Comparison of ENCODE assay signal across 10 mouse cellular contexts in genomic region chr1:190995548-190995947, GRCm38 (mm10). TPM values are rescaled to one million over a fixed set of nuclear protein-coding genes. Genes with fewer than 3 reads are reported as not detected.
A peak's percentile ranks its signal among the peaks of the same experiment; 100 is the strongest.
DNase-seq lines count a peak whose midpoint lies in the region; ATAC-seq and TF ChIP-seq lines count a peak whose summit lies in the region.
"Had no signal": no experiment of that assay in that cellular context is flagged by ENCODE, and none has a peak within 500 bp of the region (broad histone marks: within the 10 kb centered on the region; RNA-seq: fewer than 3 reads in every experiment).

No protein-coding gene starts in this region.

- no peaks in the 10 kb centered on the region for H3K4me1 ChIP-seq in hindbrain, postnatal 0 days (ENCODE audit: insufficient read depth, low read length)
- H3K4me1 ChIP-seq in hindbrain, embryonic 10.5 days (replicated peaks), result no peaks in the 10 kb centered on the region
- H3K4me1 ChIP-seq in heart, embryonic 10.5 days, result 0 out of 2 replicates have a peak, but pooled peaks cover 10% of the 10 kb centered on the region
- H3K4me1 ChIP-seq in thymus, adult 2 months (replicated peaks; ENCODE audit: control insufficient read depth, insufficient read depth, low read length), result no peaks in the 10 kb centered on the region
- H3K4me1 ChIP-seq: embryonic facial prominence, embryonic 12.5 days had no signal

- 24% methylated on average over 7 of the region's 7 CpGs for WGBS in hindbrain, postnatal 0 days
- WGBS in hindbrain, embryonic 10.5 days, result 79% methylated on average over 7 of the region's 7 CpGs
- 62% methylated on average over 7 of the region's 7 CpGs for WGBS in heart, embryonic 10.5 days
- WGBS in thymus, adult 2 months, result 87% methylated on average over 7 of the region's 7 CpGs

- TF ChIP-seq POLR2A in thymus, adult 2 months (IDR thresholded peaks at IDR 0.05; ENCODE audit: control insufficient read depth, extremely low read depth, insufficient read depth, low read length, poor library complexity), result no peak

- H3K36me3 ChIP-seq in hindbrain, postnatal 0 days (ENCODE audit: insufficient read depth, low read length), result no peaks in the 10 kb centered on the region
- no peaks in the 10 kb centered on the region for H3K36me3 ChIP-seq in hindbrain, embryonic 10.5 days
- 0 out of 2 replicates have a peak, but pooled peaks cover 4% of the 10 kb centered on the region for H3K36me3 ChIP-seq in heart, embryonic 10.5 days
- H3K36me3 ChIP-seq in thymus, adult 2 months (ENCODE audit: control insufficient read depth, insufficient read depth, low read length), result no peaks in the 10 kb centered on the region
- H3K36me3 ChIP-seq: embryonic facial prominence, embryonic 12.5 days had no signal

- ATAC-seq in hindbrain, postnatal 0 days, result peak; percentile 84

- peaks cover 6% of the 10 kb centered on the region; the same call in 1 of the 2 replicates for H3K9me3 ChIP-seq in hindbrain, postnatal 0 days (ENCODE audit: low read length)
- H3K9me3 ChIP-seq in hindbrain, embryonic 10.5 days, result peaks cover 6% of the 10 kb centered on the region; the same call in 1 of the 2 replicates
- no peaks in the 10 kb centered on the region for H3K9me3 ChIP-seq in heart, embryonic 10.5 days
- H3K9me3 ChIP-seq: embryonic facial prominence, embryonic 12.5 days had no signal

- no peak overlapping the region for H3K4me3 ChIP-seq in hindbrain, postnatal 0 days (ENCODE audit: low read length)
- H3K4me3 ChIP-seq in hindbrain, embryonic 10.5 days, result no peak overlapping the region
- H3K4me3 ChIP-seq in heart, embryonic 10.5 days, result no peak overlapping the region
- H3K4me3 ChIP-seq in thymus, adult 2 months (ENCODE audit: control insufficient read depth, insufficient read depth, low read length), result no peak overlapping the region
- H3K4me3 ChIP-seq: embryonic facial prominence, embryonic 12.5 days had no signal

- H3K27ac ChIP-seq in hindbrain, postnatal 0 days, result no peak overlapping the region
- H3K27ac ChIP-seq in hindbrain, embryonic 10.5 days, result no peak overlapping the region
- H3K27ac ChIP-seq in heart, embryonic 10.5 days, result no peak overlapping the region
- H3K27ac ChIP-seq in thymus, adult 2 months (ENCODE audit: control insufficient read depth, insufficient read depth, low read length), result no peak overlapping the region
- H3K27ac ChIP-seq: embryonic facial prominence, embryonic 12.5 days had no signal

- no peak overlapping the region for H3K9ac ChIP-seq in hindbrain, postnatal 0 days (replicated peaks; ENCODE audit: low read length)
- H3K9ac ChIP-seq: embryonic facial prominence, embryonic 12.5 days had no signal

- no peak overlapping the region for H3K4me2 ChIP-seq in hindbrain, postnatal 0 days (ENCODE audit: low read depth, low read length)
- H3K4me2 ChIP-seq: embryonic facial prominence, embryonic 12.5 days had no signal

- TF ChIP-seq CTCF in hindbrain, postnatal 0 days (IDR thresholded peaks at IDR 0.05; ENCODE audit: low read depth), result no peak
- TF ChIP-seq CTCF in thymus, adult 2 months (IDR thresholded peaks at IDR 0.05; ENCODE audit: borderline replicate concordance, control insufficient read depth, extremely low read depth, insufficient read depth, low read length, poor library complexity), result no peak

- no peaks in the 10 kb centered on the region for H3K27me3 ChIP-seq in hindbrain, postnatal 0 days (ENCODE audit: insufficient read depth, low read length)
- H3K27me3 ChIP-seq in hindbrain, embryonic 10.5 days (ENCODE audit: insufficient read depth, poor library complexity, severe bottlenecking), result no peaks in the 10 kb centered on the region; the same call in 1 of the 2 replicates
- no peaks in the 10 kb centered on the region for H3K27me3 ChIP-seq in heart, embryonic 10.5 days (ENCODE audit: insufficient read depth, poor library complexity, severe bottlenecking)
- H3K27me3 ChIP-seq in thymus, adult 2 months (ENCODE audit: control insufficient read depth, insufficient read depth, low read length), result no peaks in the 10 kb centered on the region
- H3K27me3 ChIP-seq: embryonic facial prominence, embryonic 12.5 days had no signal

- DNase-seq in hindbrain, postnatal 0 days (ENCODE audit: low spot score), result peak; percentile 85
- no peak for DNase-seq in hindbrain, embryonic 10.5 days (ENCODE audit: low spot score)
- DNase-seq in adrenal gland, postnatal 25 days, result peak; percentile 69
- peak; percentile 73 for DNase-seq in heart, embryonic 10.5 days (ENCODE audit: low spot score)
- DNase-seq in kidney, postnatal 36 days, result peak; percentile 88 to 89
- peak; percentile 70 for DNase-seq in right cerebral cortex, postnatal 4 days
- DNase-seq in thymus, adult 2 months, result no peak
- no peak for DNase-seq in embryo, embryonic 9.5 days (ENCODE audit: extremely low spot score)

RNA-seq across cellular contexts. Expression of gene Vash2, which starts 16.5 kb away (rescaled TPM):
- total RNA-seq in hindbrain, postnatal 0 days (2014; rRNA removed), result 38.5 and 40.9 TPM in 2 replicates
- polyA plus RNA-seq in hindbrain, postnatal 0 days (2015; fragmentation: Nextera tagmentation; extraction: Ambion mirVana), result 46.6 and 47.4 TPM in 2 replicates
- 39.1 and 50.5 TPM in 2 replicates for polyA plus RNA-seq in hindbrain, embryonic 10.5 days (2016; fragmentation: Nextera tagmentation; extraction: Ambion mirVana)
- 0.48 and 0.49 TPM in 2 replicates for total RNA-seq in adrenal gland, postnatal 25 days (2021)
- 56.7 and 78.7 TPM in 2 replicates for polyA plus RNA-seq in heart, embryonic 10.5 days (2016; fragmentation: Nextera tagmentation; extraction: Ambion mirVana)
- 2.1 and 3.4 TPM in 2 replicates for polyA plus RNA-seq in thymus, adult 2 months (2012; rRNA removed)

RNA-seq across cellular contexts. Expression of gene Flvcr1, which starts 30.4 kb away (rescaled TPM):
- 27.6 and 44.9 TPM in 2 replicates for total RNA-seq in hindbrain, postnatal 0 days (2014; rRNA removed)
- 7.3 and 7.4 TPM in 2 replicates for polyA plus RNA-seq in hindbrain, postnatal 0 days (2015; fragmentation: Nextera tagmentation; extraction: Ambion mirVana)
- 6.4 and 6.9 TPM in 2 replicates for polyA plus RNA-seq in hindbrain, embryonic 10.5 days (2016; fragmentation: Nextera tagmentation; extraction: Ambion mirVana)
- total RNA-seq in adrenal gland, postnatal 25 days (2021), result 14.7 and 15.0 TPM in 2 replicates
- polyA plus RNA-seq in heart, embryonic 10.5 days (2016; fragmentation: Nextera tagmentation; extraction: Ambion mirVana), result 4.4 and 8.5 TPM in 2 replicates
- 56.7 and 58.9 TPM in 2 replicates for polyA plus RNA-seq in thymus, adult 2 months (2012; rRNA removed)

RNA-seq across cellular contexts. Expression of gene Spata45, which starts 40.9 kb away (rescaled TPM):
- not detected in 2 replicates for total RNA-seq in hindbrain, postnatal 0 days (2014; rRNA removed)
- polyA plus RNA-seq in hindbrain, postnatal 0 days (2015; fragmentation: Nextera tagmentation; extraction: Ambion mirVana), result not detected in 2 replicates
- polyA plus RNA-seq in hindbrain, embryonic 10.5 days (2016; fragmentation: Nextera tagmentation; extraction: Ambion mirVana), result not detected in 2 replicates
- not detected in 2 replicates for total RNA-seq in adrenal gland, postnatal 25 days (2021)
- polyA plus RNA-seq in heart, embryonic 10.5 days (2016; fragmentation: Nextera tagmentation; extraction: Ambion mirVana), result not detected in 2 replicates
- not detected in 2 replicates for polyA plus RNA-seq in thymus, adult 2 months (2012; rRNA removed)
- total RNA-seq: layer of hippocampus, postnatal 36 days had no signal
- polyA plus RNA-seq: embryonic facial prominence, embryonic 12.5 days had no signal

Comparison
In these comparisons a context has a peak if more than half of its experiments do, and no peak if none do; other contexts are left out.
1. DNase-seq: peak in hindbrain, postnatal 0 days (single experiment), adrenal gland, postnatal 25 days (single experiment), heart, embryonic 10.5 days (single experiment), kidney, postnatal 36 days (2 of 2) and right cerebral cortex, postnatal 4 days (single experiment); none in hindbrain, embryonic 10.5 days (single experiment), thymus, adult 2 months (single experiment) and embryo, embryonic 9.5 days (single experiment).